Mouse (Mus musculus): Measurements from ENCODE around the gene Elmo1.

- no peak for TF ChIP-seq CTCF (IDR thresholded peaks at IDR 0.05; ENCODE audit: low read depth, low read length)
- TF ChIP-seq POLR2A (IDR thresholded peaks at IDR 0.05; ENCODE audit: insufficient read depth, low read length): no peak
These were observed 1.2 kb downstream of the Elmo1 start for GRCm38 (mm10) chr13:20091604-20091926.

Measured in ES-Bruce4 (cell line).